Mouse (Mus musculus): ENCODE data around the gene Sp3. TPM values are rescaled to one million over a fixed set of nuclear protein-coding genes. Genes with fewer than 3 reads are reported as not detected.
A peak's percentile ranks its signal among the peaks of the same experiment; 100 is the strongest.

Gene Sp3
- total and polyA plus RNA-seq, 3 experiments, result 27.8 to 299 (median 34.9) TPM

- no peak overlapping the region for H3K4me3 ChIP-seq (ENCODE audit: control insufficient read depth in 1 of 2, insufficient read depth in 1 of 2, low read depth in 2 of 2, low read length in 2 of 2)
- no peaks in the 10 kb centered on the region for H3K9me3 ChIP-seq (replicated peaks; ENCODE audit: insufficient read depth, low read length)
- H3K27me3 ChIP-seq (ENCODE audit: control insufficient read depth in 1 of 2, insufficient read depth in 2 of 2, low read length in 2 of 2), result no peaks in the 10 kb centered on the region
- no peaks in the 10 kb centered on the region; a peak in 2 of 4 replicates for H3K4me1 ChIP-seq (ENCODE audit: control insufficient read depth in 1 of 2, insufficient read depth in 2 of 2, low read length in 2 of 2)
- DNase-seq (ENCODE audit: low read depth, low spot score), result no peak
- H3K9ac ChIP-seq (ENCODE audit: control insufficient read depth, low read depth, low read length, poor library complexity, severe bottlenecking), result no peak overlapping the region
- no peaks in the 10 kb centered on the region for H3K36me3 ChIP-seq (ENCODE audit: control insufficient read depth in 1 of 2, insufficient read depth in 2 of 2, low read length in 2 of 2)
- no peaks in the 10 kb centered on the region for H3K79me2 ChIP-seq (ENCODE audit: control insufficient read depth, insufficient read depth, low read length, poor library complexity)
- no peak overlapping the region for H3K27ac ChIP-seq (ENCODE audit: control insufficient read depth, low read depth, low read length)
- TF ChIP-seq NRF1 (IDR thresholded peaks at IDR 0.05; ENCODE audit: insufficient read depth, low read depth, low read length, poor library complexity, severe bottlenecking) (no peak), ZNF384 (IDR thresholded peaks at IDR 0.05; ENCODE audit: low read depth, low read length) (no peak), ZC3H11A (IDR thresholded peaks at IDR 0.05; ENCODE audit: low read depth, low read length) (no peak)
Measured at GRCm38 (mm10) chr2:73012636-73013035, 32.4 kb upstream of the Sp3 start.

DNA sequence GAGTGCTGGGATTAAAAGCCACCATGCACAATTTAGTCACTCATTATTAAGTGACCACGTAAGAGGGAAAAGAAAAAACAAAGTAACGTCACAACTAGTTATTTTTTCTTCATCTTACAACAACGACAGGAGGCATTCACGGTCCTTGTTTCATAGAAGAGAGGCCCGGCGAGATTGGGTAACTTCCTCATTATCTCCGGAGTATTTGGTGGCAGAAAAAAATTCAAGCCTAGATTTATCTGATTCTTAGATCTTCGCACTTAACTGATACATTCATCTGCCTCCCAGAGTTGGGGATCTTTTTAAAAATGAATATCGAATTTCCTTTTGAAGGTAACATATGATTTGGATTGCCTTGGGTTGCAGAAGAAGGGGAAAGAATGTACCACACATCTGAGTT lies 27.2 kb upstream of the Sp3 start:
- H3K36me3 ChIP-seq (ENCODE audit: control insufficient read depth in 1 of 2, insufficient read depth in 2 of 2, low read length in 2 of 2), result peaks cover 0 to 16% of the 10 kb centered on the region in 2 experiments; a peak in 2 of 4 replicates
- H3K79me2 ChIP-seq (ENCODE audit: control insufficient read depth, insufficient read depth, low read length, poor library complexity), result no peaks in the 10 kb centered on the region
- TF ChIP-seq ZNF384 (IDR thresholded peaks at IDR 0.05; ENCODE audit: low read depth, low read length) (peak; percentile 52), MYB (IDR thresholded peaks at IDR 0.05; ENCODE audit: low read depth, low read length) (no peak), JUND (IDR thresholded peaks at IDR 0.05; ENCODE audit: low read depth, low read length) (no peak), EP300 (IDR thresholded peaks at IDR 0.05; ENCODE audit: low read depth in 1 of 2, low read length in 2 of 2) (no peak), RAD21 (IDR thresholded peaks at IDR 0.05; ENCODE audit: low read depth, low read length) (no peak), E2F4 (IDR thresholded peaks at IDR 0.05; ENCODE audit: borderline replicate concordance, low read depth, low read length) (no peak), HCFC1 (IDR thresholded peaks at IDR 0.05; ENCODE audit: low read depth, low read length) (no peak), GATA1 (IDR thresholded peaks at IDR 0.05; ENCODE audit: low read depth, low read length) (peak; percentile 58)
- H3K27ac ChIP-seq (ENCODE audit: control insufficient read depth, low read depth, low read length), result no peak overlapping the region
- H3K27me3 ChIP-seq (ENCODE audit: control insufficient read depth in 1 of 2, insufficient read depth in 2 of 2, low read length in 2 of 2), result no peaks in the 10 kb centered on the region
- H3K9me3 ChIP-seq (replicated peaks; ENCODE audit: insufficient read depth, low read length), result no peaks in the 10 kb centered on the region
- no peak overlapping the region for H3K4me3 ChIP-seq (ENCODE audit: control insufficient read depth in 1 of 2, insufficient read depth in 1 of 2, low read depth in 2 of 2, low read length in 2 of 2)
- no peak overlapping the region for H3K9ac ChIP-seq (ENCODE audit: control insufficient read depth, low read depth, low read length, poor library complexity, severe bottlenecking)
- H3K4me1 ChIP-seq (ENCODE audit: control insufficient read depth in 1 of 2, insufficient read depth in 2 of 2, low read length in 2 of 2), result peaks cover 8 to 31% of the 10 kb centered on the region in 2 experiments
- peak; percentile 46 for DNase-seq (ENCODE audit: low read depth, low spot score)

GRCm38 (mm10) chr2:73005611-73006515 lies 25.6 kb upstream of the Sp3 start:
- TF ChIP-seq GATA1 (IDR thresholded peaks at IDR 0.05; ENCODE audit: low read depth, low read length) (peak; percentile 51), EP300 (IDR thresholded peaks at IDR 0.05; ENCODE audit: low read depth in 1 of 2, low read length in 2 of 2) (peak; percentile 43 to 53), MYC (IDR thresholded peaks at IDR 0.05; ENCODE audit: low read depth, low read length) (no peak), ZMIZ1 (IDR thresholded peaks at IDR 0.05; ENCODE audit: low read depth, low read length) (no peak), E2F4 (IDR thresholded peaks at IDR 0.05; ENCODE audit: borderline replicate concordance, low read depth, low read length) (no peak), RCOR1 (IDR thresholded peaks at IDR 0.05; ENCODE audit: low read depth, low read length) (peak; percentile 20; the same call in 1 of the 2 replicates), ETS1 (IDR thresholded peaks at IDR 0.05; ENCODE audit: low read depth, low read length) (peak; percentile 31; the same call in 1 of the 2 replicates), MXI1 (IDR thresholded peaks at IDR 0.05; ENCODE audit: low read depth, low read length) (0 out of 2 replicates have a peak, but pooled peaks have one; percentile 32)
- Histone ChIP-seq H3K4me1 (ENCODE audit: control insufficient read depth in 1 of 2, insufficient read depth in 2 of 2, low read length in 2 of 2) (peaks cover 13 to 41% of the 10 kb centered on the region in 2 experiments), H3K9me3 (replicated peaks; ENCODE audit: insufficient read depth, low read length) (no peaks in the 10 kb centered on the region), H3K4me3 (ENCODE audit: control insufficient read depth in 1 of 2, insufficient read depth in 1 of 2, low read depth in 2 of 2, low read length in 2 of 2) (no peak overlapping the region), H3K9ac (ENCODE audit: control insufficient read depth, low read depth, low read length, poor library complexity, severe bottlenecking) (peak overlapping the region; percentile 27; the same call in 1 of the 2 replicates), H3K79me2 (ENCODE audit: control insufficient read depth, insufficient read depth, low read length, poor library complexity) (no peaks in the 10 kb centered on the region), H3K27me3 (ENCODE audit: control insufficient read depth in 1 of 2, insufficient read depth in 2 of 2, low read length in 2 of 2) (no peaks in the 10 kb centered on the region), H3K36me3 (ENCODE audit: control insufficient read depth in 1 of 2, insufficient read depth in 2 of 2, low read length in 2 of 2) (peaks cover 0 to 25% of the 10 kb centered on the region in 2 experiments; a peak in 2 of 4 replicates), H3K27ac (ENCODE audit: control insufficient read depth, low read depth, low read length) (peak overlapping the region; percentile 44)
- DNase-seq (ENCODE audit: low read depth, low spot score), result peak; percentile 66
